Mouse (Mus musculus): ENCODE measurements around the gene 4932438H23Rik.

GRCm38 (mm10) chr16:91104821-91105480, 10.0 kb upstream of the 4932438H23Rik start:
- TF ChIP-seq CTCF (IDR thresholded peaks at IDR 0.05; ENCODE audit: low read depth, low read length) (no peak), TAL1 (conservative IDR thresholded peaks at IDR 0.05; ENCODE audit: low read depth, low read length) (no peak), GATA1 (IDR thresholded peaks at IDR 0.05; ENCODE audit: borderline replicate concordance, low read length) (no peak)
